Mouse (Mus musculus) spleen, adult 2 months (tissue): ENCODE measurements around the gene Abcb11.

ENCODE experiments used
- CTCF ChIP-seq: fragments of 200-500 bp; IDR thresholded peaks from 2 replicates; pipeline ENCODE4 v1.5.1; 2011; ENCODE audit warnings: mild to moderate bottlenecking, inconsistent platforms; ENCODE audit not compliant: insufficient read depth, insufficient read length, insufficient replicate concordance; ENCODE audit errors: extremely low read depth
- POLR2A ChIP-seq: fragments of 200-500 bp; IDR thresholded peaks from 2 replicates; pipeline ENCODE4 v1.6.1; 2011; ENCODE audit warnings: low read depth, low read length, inconsistent platforms

DNA sequence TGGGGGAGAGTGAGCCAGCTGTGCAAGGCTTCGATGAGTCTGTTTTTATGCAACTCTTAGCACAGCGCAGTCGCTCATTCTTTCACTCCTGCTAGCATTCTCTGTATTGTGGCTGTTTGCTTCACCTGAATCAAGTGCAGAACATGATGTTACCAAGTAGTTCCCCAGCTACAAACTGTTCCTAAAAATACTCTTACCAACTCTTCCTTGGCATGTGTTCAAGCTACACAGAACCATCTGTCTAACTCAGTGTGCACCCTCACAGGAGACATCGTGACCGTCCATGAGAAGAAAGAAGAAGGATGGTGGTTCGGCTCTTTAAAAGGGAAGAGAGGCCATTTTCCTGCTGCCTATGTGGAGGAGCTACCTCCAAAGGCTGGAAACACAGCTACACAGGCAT is 153.7 kb downstream of the Abcb11 start:
- TF ChIP-seq CTCF = no peak
- TF ChIP-seq POLR2A = no peak
